Mouse (Mus musculus) liver, embryonic 15.5 days (tissue): ENCODE results near the gene Mthfsl. TPM values are rescaled to one million over a fixed set of nuclear protein-coding genes. Genes with fewer than 3 reads are reported as not detected.
"Not testable (repeated sequence)": the region's sequence is repeated elsewhere in the genome, so short reads cannot be mapped to it uniquely, and the experiment has no call there.

Experiments
- ATAC-seq: fragments of 200-750 bp; cut with Nextera tagmentation; 2 replicates; pipeline ENCODE4 v1.8.0; 2017; ENCODE audit warnings: moderate number of reproducible peaks, mild to moderate bottlenecking, moderate library complexity; ENCODE audit not compliant: insufficient read depth
- H3K27ac ChIP-seq: fragments of 300-500 bp; sonication (generic); replicated peaks from 2 replicates; pipeline ENCODE4 v1.5.1; 2015; ENCODE audit warnings: mild to moderate bottlenecking, inconsistent platforms
- H3K27me3 ChIP-seq: fragments of 300-500 bp; sonication (generic); 2 replicates; pipeline ENCODE4 v1.6.1; 2015; ENCODE audit warnings: mild to moderate bottlenecking, inconsistent platforms
- H3K36me3 ChIP-seq: fragments of 300-500 bp; sonication (generic); replicated peaks from 2 replicates; pipeline ENCODE4 v1.6.1; 2015; ENCODE audit warnings: moderate library complexity, mild to moderate bottlenecking, inconsistent platforms
- H3K4me1 ChIP-seq: fragments of 300-500 bp; sonication (generic); replicated peaks from 2 replicates; pipeline ENCODE4 v1.6.1; 2015; ENCODE audit warnings: inconsistent platforms
- H3K4me2 ChIP-seq: fragments of 300-500 bp; sonication (generic); 2 replicates; pipeline ENCODE4 v1.6.1; 2015; ENCODE audit warnings: moderate library complexity, mild to moderate bottlenecking, inconsistent platforms
- H3K4me3 ChIP-seq: fragments of 300-500 bp; sonication (generic); replicated peaks from 2 replicates; pipeline ENCODE4 v1.5.1; 2015; ENCODE audit warnings: mild to moderate bottlenecking, inconsistent platforms
- H3K9ac ChIP-seq: fragments of 300-500 bp; sonication (generic); 2 replicates; pipeline ENCODE4 v1.6.1; 2015; ENCODE audit warnings: moderate library complexity, mild to moderate bottlenecking, inconsistent platforms
- H3K9me3 ChIP-seq: fragments of 300-500 bp; sonication (generic); replicated peaks from 2 replicates; pipeline ENCODE4 v1.6.1; 2016; ENCODE audit warnings: inconsistent platforms
- WGBS: fragments of 180-500 bp; shearing (Covaris S2); methylation state at CpG from one replicate; pipeline ENCODE4 v1.1.7; 2015; ENCODE audit warnings: mixed read lengths; ENCODE audit not compliant: insufficient replicate concordance; 5-methylcytosine and 5-hydroxymethylcytosine counted together
- polyA plus RNA-seq: library from polyadenylated mRNA; unstranded; fragments of >200 nt; fragmentation: Nextera tagmentation; extraction: Ambion mirVana; gene quantifications from 2 replicates; pipeline ENCODE4 v1.2.1, GENCODE M21; 2015

Gene Mthfsl
- polyA plus RNA-seq, 1 experiment from 2014 or later = 25.7 TPM

- not testable (repeated sequence) for H3K27me3 ChIP-seq, H3K4me2 ChIP-seq, H3K4me1 ChIP-seq, H3K36me3 ChIP-seq, ATAC-seq, H3K9ac ChIP-seq, H3K9me3 ChIP-seq, H3K27ac ChIP-seq, H3K4me3 ChIP-seq
- WGBS = 28% methylated on average over 2 of the region's 2 CpGs
Measured at GRCm38 (mm10) chr9:88718140-88718539, 2.0 kb downstream of the Mthfsl start.

- 61% methylated on average over 5 of the region's 5 CpGs for WGBS
- H3K36me3 ChIP-seq, ATAC-seq: not testable (repeated sequence)
Measured at GRCm38 (mm10) chr9:88714515-88714914, 5.6 kb downstream of the Mthfsl start.

GRCm38 (mm10) chr9:88712164-88712749, 7.8 kb downstream of the Mthfsl start:
- not testable (repeated sequence) for H3K4me1 ChIP-seq

More at GRCm38 (mm10) chr9:88714515-88714914, 5.6 kb downstream of the Mthfsl start:
- not testable (repeated sequence) for H3K4me1 ChIP-seq, H3K27me3 ChIP-seq, H3K4me3 ChIP-seq, H3K9ac ChIP-seq, H3K4me2 ChIP-seq, H3K27ac ChIP-seq, H3K9me3 ChIP-seq

GRCm38 (mm10) chr9:88710910-88711438, 9.1 kb downstream of the Mthfsl start:
- H3K27ac ChIP-seq, H3K36me3 ChIP-seq, H3K4me3 ChIP-seq, H3K9ac ChIP-seq, H3K27me3 ChIP-seq, H3K4me2 ChIP-seq, H3K4me1 ChIP-seq, H3K9me3 ChIP-seq: not testable (repeated sequence)
- 51% methylated on average over 4 of the region's 5 CpGs for WGBS
- ATAC-seq = peak; percentile 39

More at GRCm38 (mm10) chr9:88712164-88712749, 7.8 kb downstream of the Mthfsl start:
- not testable (repeated sequence) for H3K4me3 ChIP-seq, H3K4me2 ChIP-seq, H3K9ac ChIP-seq, H3K36me3 ChIP-seq, H3K27me3 ChIP-seq, H3K27ac ChIP-seq, H3K9me3 ChIP-seq
- peak; percentile 57 for ATAC-seq
- 59% methylated on average over 3 of the region's 3 CpGs for WGBS

- not testable (repeated sequence) for ATAC-seq, H3K27ac ChIP-seq
Measured at GRCm38 (mm10) chr9:88710439-88710838, 9.7 kb downstream of the Mthfsl start.

GRCm38 (mm10) chr9:88709794-88710193, 10.3 kb downstream of the Mthfsl start:
- WGBS = 65% methylated on average over 5 of the region's 5 CpGs
- H3K9ac ChIP-seq, H3K27me3 ChIP-seq, H3K4me2 ChIP-seq, H3K36me3 ChIP-seq, H3K4me1 ChIP-seq, H3K27ac ChIP-seq, H3K9me3 ChIP-seq, H3K4me3 ChIP-seq, ATAC-seq: not testable (repeated sequence)

More at GRCm38 (mm10) chr9:88710439-88710838, 9.7 kb downstream of the Mthfsl start:
- not testable (repeated sequence) for H3K4me1 ChIP-seq, H3K4me3 ChIP-seq, H3K27me3 ChIP-seq, H3K36me3 ChIP-seq, H3K4me2 ChIP-seq, H3K9ac ChIP-seq, H3K9me3 ChIP-seq
- 63% methylated on average over 2 of the region's 2 CpGs for WGBS

GRCm38 (mm10) chr9:88709304-88709703, 10.8 kb downstream of the Mthfsl start:
- no peak for ATAC-seq
- Histone ChIP-seq H3K4me2 (no peak overlapping the region), H3K36me3 (no peaks in the 10 kb centered on the region), H3K9me3 (no peaks in the 10 kb centered on the region), H3K4me1 (no peaks in the 10 kb centered on the region; the same call in 1 of the 2 replicates), H3K9ac (no peak overlapping the region), H3K27ac (no peak overlapping the region; the same call in 1 of the 2 replicates), H3K4me3 (no peak overlapping the region), H3K27me3 (no peaks in the 10 kb centered on the region)
- WGBS = 61% methylated on average over 6 of the region's 6 CpGs

- no peak for ATAC-seq
- H3K4me1 ChIP-seq = no peaks in the 10 kb centered on the region; the same call in 1 of the 2 replicates
- no peaks in the 10 kb centered on the region for H3K27me3 ChIP-seq
- H3K9ac ChIP-seq = no peak overlapping the region
- no peaks in the 10 kb centered on the region for H3K36me3 ChIP-seq
- WGBS = 57% methylated on average over 4 of the region's 4 CpGs
- H3K4me3 ChIP-seq = no peak overlapping the region
- H3K9me3 ChIP-seq = no peaks in the 10 kb centered on the region
- H3K4me2 ChIP-seq = no peak overlapping the region
- H3K27ac ChIP-seq = no peak overlapping the region
Measured at GRCm38 (mm10) chr9:88706700-88707099, 13.4 kb downstream of the Mthfsl start.

- WGBS = 46% methylated on average over 8 of the region's 8 CpGs
- not testable (repeated sequence) for H3K27ac ChIP-seq, ATAC-seq, H3K36me3 ChIP-seq, H3K4me3 ChIP-seq, H3K9ac ChIP-seq, H3K27me3 ChIP-seq, H3K4me1 ChIP-seq, H3K4me2 ChIP-seq, H3K9me3 ChIP-seq
Measured at GRCm38 (mm10) chr9:88705157-88705556, 14.9 kb downstream of the Mthfsl start.

GRCm38 (mm10) chr9:88698746-88699145, 21.4 kb downstream of the Mthfsl start:
- H3K36me3 ChIP-seq, H3K27ac ChIP-seq, H3K27me3 ChIP-seq, H3K4me1 ChIP-seq, H3K9ac ChIP-seq, H3K4me2 ChIP-seq, ATAC-seq, H3K4me3 ChIP-seq, H3K9me3 ChIP-seq: not testable (repeated sequence)
- no CpG with 5 or more reads among the region's 2 CpGs for WGBS

GRCm38 (mm10) chr9:88691307-88691706, 28.8 kb downstream of the Mthfsl start:
- WGBS = 57% methylated on average over 2 of the region's 2 CpGs
- H3K36me3 ChIP-seq, H3K27me3 ChIP-seq, H3K9me3 ChIP-seq, H3K9ac ChIP-seq, H3K4me3 ChIP-seq, H3K27ac ChIP-seq, ATAC-seq, H3K4me2 ChIP-seq, H3K4me1 ChIP-seq: not testable (repeated sequence)

- H3K27me3 ChIP-seq, H3K4me3 ChIP-seq, H3K9ac ChIP-seq, H3K4me1 ChIP-seq, H3K9me3 ChIP-seq, H3K27ac ChIP-seq, H3K4me2 ChIP-seq, H3K36me3 ChIP-seq, ATAC-seq: not testable (repeated sequence)
- WGBS = 61% methylated on average over 3 of the region's 3 CpGs
Measured at GRCm38 (mm10) chr9:88689451-88689850, 30.6 kb downstream of the Mthfsl start.
